Mouse (Mus musculus) midbrain, embryonic 10.5 days (tissue): ENCODE results near the gene Asb17. TPM values are rescaled to one million over a fixed set of nuclear protein-coding genes. Genes with fewer than 3 reads are reported as not detected.

Experiments used
- DNase-seq: peaks from one replicate; pipeline ENCODE4 v3.0.0-alpha.2; 2017; ENCODE audit warnings: low spot score
- H3K27ac ChIP-seq: fragments of 300-500 bp; sonication (generic); replicated peaks from 2 replicates; pipeline ENCODE4 v1.5.1; 2016; ENCODE audit warnings: mild to moderate bottlenecking
- H3K27me3 ChIP-seq: fragments of 300-500 bp; sonication (generic); 2 replicates; pipeline ENCODE4 v1.6.1; 2016; ENCODE audit warnings: low read depth, mild to moderate bottlenecking; ENCODE audit not compliant: poor library complexity, severe bottlenecking
- H3K36me3 ChIP-seq: fragments of 300-500 bp; sonication (generic); 2 replicates; pipeline ENCODE4 v1.6.1; 2016; ENCODE audit warnings: mild to moderate bottlenecking, moderate library complexity
- H3K4me1 ChIP-seq: fragments of 300-500 bp; sonication (generic); 2 replicates; pipeline ENCODE4 v1.6.1; 2016
- H3K4me3 ChIP-seq: fragments of 300-500 bp; sonication (generic); 2 replicates; pipeline ENCODE4 v1.5.1; 2016; ENCODE audit warnings: mild to moderate bottlenecking, moderate library complexity
- H3K9me3 ChIP-seq: fragments of 300-500 bp; sonication (generic); replicated peaks from 2 replicates; pipeline ENCODE4 v1.6.1; 2016; ENCODE audit warnings: mild to moderate bottlenecking
- WGBS: fragments of 180-500 bp; shearing (Covaris S2); methylation state at CpG from one replicate; pipeline ENCODE4 v1.1.7; 2016; 5-methylcytosine and 5-hydroxymethylcytosine counted together
- polyA plus RNA-seq: library from polyadenylated mRNA; unstranded; fragments of >200 nt; fragmentation: Nextera tagmentation; extraction: Ambion mirVana; gene quantifications from 2 replicates; pipeline ENCODE4 v1.2.1, GENCODE M21; 2016

Gene Asb17
- polyA plus RNA-seq: 0.47 and 0.68 TPM in 2 replicates

- no peak for DNase-seq
- Histone ChIP-seq H3K9me3 (no peaks in the 10 kb centered on the region), H3K4me3 (no peak within 1 kb of the TSS), H3K36me3 (no peaks in the 10 kb centered on the region), H3K4me1 (no peaks in the 10 kb centered on the region), H3K27me3 (no peaks in the 10 kb centered on the region), H3K27ac (no peak within 1 kb of the TSS)
- 89% methylated on average over 10 of the region's 10 CpGs for WGBS
Observed at GRCm38 (mm10) chr3:153844030-153844429, at the start of gene Asb17. Asb17 (plus strand) TSS chr3:153844209.

GRCm38 (mm10) chr3:153797574-153797973, 46.4 kb upstream of the Asb17 start:
- DNase-seq: no peak
- 83% methylated on average over 7 of the region's 7 CpGs for WGBS
- Histone ChIP-seq H3K9me3 (no peaks in the 10 kb centered on the region), H3K36me3 (no peaks in the 10 kb centered on the region), H3K27me3 (no peaks in the 10 kb centered on the region), H3K4me1 (peaks cover 6% of the 10 kb centered on the region), H3K4me3 (no peak overlapping the region), H3K27ac (no peak overlapping the region)

- WGBS: 93% methylated on average over 11 of the region's 11 CpGs
- no peaks in the 10 kb centered on the region for H3K27me3 ChIP-seq
Observed at GRCm38 (mm10) chr3:153799603-153800002, 44.4 kb upstream of the Asb17 start.

DNA sequence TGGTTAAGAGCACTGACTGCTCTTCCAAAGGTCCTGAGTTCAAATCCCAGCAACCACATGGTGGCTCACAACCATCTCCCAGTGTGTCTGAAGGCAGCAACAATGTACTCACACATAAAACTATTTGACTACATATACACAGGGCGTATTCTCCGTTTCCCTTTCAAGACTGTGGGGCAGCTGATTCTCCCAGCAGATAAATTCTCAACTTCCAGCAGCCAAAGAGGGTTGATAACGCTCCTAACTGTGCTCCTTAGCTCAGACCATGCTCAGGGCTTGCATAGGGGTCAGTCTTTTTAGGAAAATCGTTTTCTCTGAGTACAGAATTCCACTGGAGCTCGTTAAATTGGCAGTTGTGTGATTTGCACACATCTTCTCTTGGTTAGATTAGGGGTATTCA, 43.3 kb upstream of the Asb17 start:
- H3K36me3 ChIP-seq: no peaks in the 10 kb centered on the region
- no peak overlapping the region for H3K27ac ChIP-seq
- DNase-seq: no peak
- peaks cover 6% of the 10 kb centered on the region for H3K4me1 ChIP-seq
- H3K27me3 ChIP-seq: no peaks in the 10 kb centered on the region
- no peak overlapping the region for H3K4me3 ChIP-seq
- H3K9me3 ChIP-seq: no peaks in the 10 kb centered on the region
- 88% methylated on average over 5 of the region's 5 CpGs for WGBS

More at GRCm38 (mm10) chr3:153799603-153800002, 44.4 kb upstream of the Asb17 start:
- Histone ChIP-seq H3K27ac (no peak overlapping the region), H3K4me1 (peaks cover 6% of the 10 kb centered on the region), H3K36me3 (no peaks in the 10 kb centered on the region), H3K4me3 (no peak overlapping the region), H3K9me3 (no peaks in the 10 kb centered on the region)
- DNase-seq: no peak

GRCm38 (mm10) chr3:153801541-153801940, 42.5 kb upstream of the Asb17 start:
- no peak for DNase-seq
- H3K27ac ChIP-seq: no peak overlapping the region
- WGBS: 85% methylated on average over 6 of the region's 6 CpGs
- H3K9me3 ChIP-seq: no peaks in the 10 kb centered on the region
- no peak overlapping the region for H3K4me3 ChIP-seq
- no peaks in the 10 kb centered on the region for H3K27me3 ChIP-seq
- H3K36me3 ChIP-seq: no peaks in the 10 kb centered on the region
- peaks cover 12% of the 10 kb centered on the region for H3K4me1 ChIP-seq

DNA sequence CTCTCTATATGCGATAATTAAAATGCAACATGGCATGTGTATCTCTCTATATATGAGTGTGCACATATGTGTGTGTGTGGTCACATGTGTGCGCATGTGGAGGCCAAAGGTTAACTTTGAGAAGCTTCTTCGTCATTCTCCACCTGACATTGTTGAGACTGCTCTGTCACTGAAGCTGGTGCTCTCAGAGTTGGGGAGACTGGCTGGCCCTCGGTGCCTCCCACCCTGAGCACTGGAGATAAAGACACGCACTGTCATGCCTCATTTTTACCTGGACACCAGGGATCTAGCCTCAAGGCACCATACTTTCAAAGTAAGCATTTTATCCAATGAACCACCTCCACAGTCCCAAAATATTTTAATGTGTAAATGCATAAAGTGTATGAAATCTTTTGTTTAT, 41.4 kb upstream of the Asb17 start:
- Histone ChIP-seq H3K4me3 (no peak overlapping the region), H3K27ac (no peak overlapping the region), H3K27me3 (no peaks in the 10 kb centered on the region), H3K9me3 (no peaks in the 10 kb centered on the region), H3K36me3 (no peaks in the 10 kb centered on the region), H3K4me1 (peaks cover 12% of the 10 kb centered on the region)
- DNase-seq: no peak
- WGBS: 89% methylated on average over 5 of the region's 5 CpGs

DNA sequence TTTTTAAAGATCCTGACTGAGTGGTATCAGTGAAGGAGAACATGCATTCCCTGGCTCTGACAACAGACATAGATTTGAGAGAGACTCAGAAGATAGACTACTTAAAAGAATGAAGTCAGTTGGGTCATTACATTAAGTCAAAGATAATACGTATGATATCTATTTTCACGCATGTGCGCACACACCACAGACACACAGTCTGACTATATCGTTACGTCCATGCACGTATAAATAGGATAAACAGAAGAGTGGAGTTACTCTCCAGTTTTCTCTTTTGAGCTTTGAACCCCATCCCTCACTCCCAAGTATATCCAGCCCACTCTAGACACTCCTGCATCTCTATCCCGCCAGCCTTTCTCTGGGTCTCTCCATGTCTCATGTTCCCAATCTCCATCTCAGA, 40.0 kb upstream of the Asb17 start:
- Histone ChIP-seq H3K27me3 (no peaks in the 10 kb centered on the region), H3K4me1 (peaks cover 7% of the 10 kb centered on the region)
- 95% methylated on average over 7 of the region's 7 CpGs for WGBS

DNA sequence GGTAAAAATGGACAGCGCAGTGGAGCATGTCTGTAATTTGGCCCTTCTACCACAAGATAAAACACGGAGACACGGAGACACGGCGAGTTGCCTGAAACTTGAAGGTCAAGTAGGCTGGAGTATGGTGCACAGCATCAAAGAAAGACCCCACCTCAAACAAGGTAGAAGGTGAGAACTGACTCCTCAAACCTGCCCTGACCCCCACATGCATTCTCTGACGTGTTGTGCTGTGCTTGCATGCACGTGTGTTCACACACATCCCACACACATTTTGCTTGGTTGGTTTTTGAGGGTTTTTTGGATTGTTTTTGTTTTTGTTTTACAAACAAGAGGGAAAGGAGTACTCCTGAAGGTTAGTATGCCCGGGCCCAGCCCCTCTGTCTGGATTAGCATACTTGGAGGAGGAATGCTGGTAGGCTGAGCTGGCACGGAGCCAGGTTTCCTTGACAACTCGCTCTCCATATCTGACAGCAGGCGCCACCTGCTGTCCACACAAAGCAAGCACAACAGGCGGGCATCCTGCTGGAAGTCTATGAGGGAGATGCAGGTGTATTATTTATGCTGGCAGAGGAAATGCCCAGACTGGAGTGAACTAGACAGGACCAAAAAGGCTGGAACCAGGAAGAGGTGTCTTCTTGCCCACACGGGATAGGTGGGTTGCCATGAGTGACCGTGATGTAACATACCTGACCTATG, 37.8 kb upstream of the Asb17 start:
- Histone ChIP-seq H3K9me3 (no peaks in the 10 kb centered on the region), H3K4me3 (no peak overlapping the region), H3K36me3 (no peaks in the 10 kb centered on the region), H3K27ac (0 out of 2 replicates have a peak overlapping the region, but pooled peaks have one; percentile 34), H3K4me1 (peaks cover 7% of the 10 kb centered on the region), H3K27me3 (no peaks in the 10 kb centered on the region)
- peak; percentile 91 for DNase-seq
- 37% methylated on average over 14 of the region's 14 CpGs for WGBS

More for the DNA sequence above, 40.0 kb upstream of the Asb17 start:
- no peak overlapping the region for H3K4me3 ChIP-seq
- H3K9me3 ChIP-seq: no peaks in the 10 kb centered on the region
- no peak overlapping the region for H3K27ac ChIP-seq
- DNase-seq: no peak
- H3K36me3 ChIP-seq: no peaks in the 10 kb centered on the region

- H3K4me3 ChIP-seq: no peak overlapping the region
- no peaks in the 10 kb centered on the region for H3K27me3 ChIP-seq
- WGBS: 89% methylated on average over 9 of the region's 9 CpGs
- H3K9me3 ChIP-seq: no peaks in the 10 kb centered on the region
- DNase-seq: no peak
- no peaks in the 10 kb centered on the region for H3K36me3 ChIP-seq
- H3K27ac ChIP-seq: peak overlapping the region; percentile 52
- H3K4me1 ChIP-seq: peaks cover 7% of the 10 kb centered on the region
Observed at GRCm38 (mm10) chr3:153806773-153807443, 37.1 kb upstream of the Asb17 start.

DNA sequence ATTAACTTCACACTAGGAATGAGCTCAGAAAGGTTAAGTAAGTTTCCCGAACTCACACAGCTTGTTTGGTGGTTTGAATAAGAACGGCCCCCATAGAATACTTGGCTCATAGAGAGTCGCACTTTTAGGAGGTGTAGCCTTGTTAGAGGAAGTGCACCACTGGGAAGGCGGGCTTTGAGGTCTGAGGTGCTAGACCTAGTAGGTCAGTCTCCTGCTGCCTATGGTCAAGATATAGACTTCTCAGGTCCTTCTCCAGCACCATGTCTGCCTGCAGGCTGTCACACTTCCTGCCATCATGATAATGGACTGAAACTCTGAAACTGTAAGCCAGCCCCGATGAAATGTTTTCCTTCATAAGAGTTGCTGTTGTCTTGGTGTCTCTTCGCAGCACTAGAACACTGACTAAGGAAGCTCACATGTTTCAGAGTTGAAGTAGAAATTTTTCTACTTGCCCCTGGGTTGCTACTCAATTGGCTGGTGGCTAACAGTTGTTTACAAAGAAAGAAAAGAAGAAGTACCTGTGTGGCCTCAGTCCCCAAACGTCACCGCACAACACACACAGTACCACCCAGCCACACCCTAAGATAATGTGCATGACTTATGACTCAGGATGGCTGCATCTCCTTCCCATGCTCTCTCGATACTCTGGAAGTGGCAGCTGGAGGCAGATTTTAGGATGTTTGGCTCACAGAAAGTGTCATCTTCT, 36.4 kb upstream of the Asb17 start:
- no peaks in the 10 kb centered on the region for H3K36me3 ChIP-seq
- no peak overlapping the region for H3K4me3 ChIP-seq
- no peaks in the 10 kb centered on the region for H3K9me3 ChIP-seq
- peaks cover 7% of the 10 kb centered on the region for H3K4me1 ChIP-seq
- peak overlapping the region; percentile 52 for H3K27ac ChIP-seq
- DNase-seq: no peak
- WGBS: 88% methylated on average over 9 of the region's 9 CpGs
- H3K27me3 ChIP-seq: no peaks in the 10 kb centered on the region

DNA sequence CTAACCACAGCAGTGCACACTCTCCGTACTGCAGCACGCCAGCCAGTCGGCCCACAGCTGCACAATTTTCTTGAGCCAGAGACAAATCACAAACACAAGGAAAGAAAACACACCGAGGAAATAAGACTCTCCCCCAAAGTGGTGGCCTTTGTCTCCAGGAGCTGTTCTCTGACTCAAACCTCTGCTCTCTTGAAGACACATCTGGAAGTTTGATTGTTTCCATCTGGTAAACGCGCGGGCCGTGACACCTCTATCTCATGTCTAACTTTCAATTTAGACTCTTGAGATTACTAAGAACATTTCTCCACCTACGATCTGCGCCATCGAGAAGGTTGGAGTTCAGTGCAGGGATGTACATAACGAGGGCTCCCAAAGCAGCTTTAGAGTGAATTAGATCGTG, 35.6 kb upstream of the Asb17 start:
- H3K9me3 ChIP-seq: no peaks in the 10 kb centered on the region
- peaks cover 7% of the 10 kb centered on the region for H3K4me1 ChIP-seq
- WGBS: 76% methylated on average over 13 of the region's 13 CpGs
- H3K27ac ChIP-seq: no peak overlapping the region
- no peak for DNase-seq
- H3K27me3 ChIP-seq: no peaks in the 10 kb centered on the region
- H3K36me3 ChIP-seq: no peaks in the 10 kb centered on the region
- no peak overlapping the region for H3K4me3 ChIP-seq

DNA sequence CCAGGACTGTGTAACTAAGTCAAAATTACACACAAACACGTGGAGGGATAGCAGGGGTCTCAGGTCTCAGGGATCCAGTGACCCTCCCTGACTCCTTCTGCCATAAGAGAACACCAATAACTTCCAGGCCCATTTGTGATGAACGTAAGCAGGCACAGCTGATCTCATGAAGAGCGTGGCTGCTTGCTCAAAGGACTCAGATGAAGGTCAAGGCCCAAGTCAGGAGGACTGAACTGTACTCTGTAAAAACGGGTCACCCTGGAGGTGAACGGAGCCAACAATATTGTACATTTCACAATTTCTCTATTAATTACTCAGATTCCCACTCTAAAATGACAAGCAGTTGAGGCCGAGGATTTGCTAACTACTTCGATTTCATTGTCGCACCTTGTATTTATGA, 30.0 kb upstream of the Asb17 start:
- no peak for DNase-seq
- Histone ChIP-seq H3K27ac (no peak overlapping the region), H3K4me1 (peaks cover 2% of the 10 kb centered on the region; the same call in 1 of the 2 replicates), H3K27me3 (no peaks in the 10 kb centered on the region), H3K4me3 (no peak overlapping the region), H3K9me3 (no peaks in the 10 kb centered on the region), H3K36me3 (no peaks in the 10 kb centered on the region)
- 86% methylated on average over 8 of the region's 8 CpGs for WGBS
